Mouse (Mus musculus): ENCODE results near the gene Micu1. TPM values are rescaled to one million over a fixed set of nuclear protein-coding genes. Genes with fewer than 3 reads are reported as not detected.
A peak's percentile ranks its signal among the peaks of the same experiment; 100 is the strongest.

Micu1 gene
- polyA plus RNA-seq, 1 experiment from 2014 or later: 65.0 TPM

- Histone ChIP-seq H3K9me3 (ENCODE audit: control insufficient read depth, low read length) (no peaks in the 10 kb centered on the region; the same call in 1 of the 2 replicates), H3K4me3 (ENCODE audit: low read depth, low read length) (no peak overlapping the region), H3K27me3 (ENCODE audit: control insufficient read depth, insufficient read depth, low read length) (no peaks in the 10 kb centered on the region)
Observed at GRCm38 (mm10) chr10:59825137-59825812, 123.0 kb downstream of the Micu1 start.

DNA sequence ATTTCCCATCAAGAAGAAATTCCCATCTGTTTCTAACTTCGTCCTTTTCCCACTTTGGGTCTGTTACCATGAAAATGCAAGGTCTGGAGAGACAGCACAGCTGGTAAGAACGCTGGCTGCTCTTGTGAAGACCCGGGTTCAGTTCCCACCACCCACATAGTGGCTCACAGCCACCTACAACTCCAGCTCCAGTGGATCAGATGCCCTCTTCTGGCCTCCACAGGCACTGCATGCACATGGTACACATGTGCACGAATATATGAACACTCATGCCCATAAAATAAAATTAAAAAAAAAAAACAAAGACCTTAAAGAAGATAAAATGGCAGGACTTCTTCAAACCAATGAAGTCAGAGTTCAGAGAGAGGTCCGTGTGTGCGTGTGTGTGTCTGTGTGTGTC lies 127.6 kb downstream of the Micu1 start:
- H3K4me3 ChIP-seq (ENCODE audit: low read depth, low read length): no peak overlapping the region
- no peaks in the 10 kb centered on the region for H3K27me3 ChIP-seq (ENCODE audit: control insufficient read depth, insufficient read depth, low read length)
- ATAC-seq (replicated peaks; ENCODE audit: low FRiP score) (no peak), DNase-seq (ENCODE audit: low spot score) (peak; percentile 39)
- H3K4me1 ChIP-seq (replicated peaks; ENCODE audit: control insufficient read depth, insufficient read depth, low read length): no peaks in the 10 kb centered on the region
- no peak overlapping the region for H3K9ac ChIP-seq (ENCODE audit: low read length)
- WGBS: 92% methylated on average over 6 of the region's 6 CpGs
- no peak overlapping the region for H3K4me2 ChIP-seq (ENCODE audit: low read depth, low read length, severe bottlenecking)
- no peaks in the 10 kb centered on the region; the same call in 1 of the 2 replicates for H3K9me3 ChIP-seq (ENCODE audit: control insufficient read depth, low read length)
- peaks cover 4% of the 10 kb centered on the region; the same call in 1 of the 2 replicates for H3K36me3 ChIP-seq (ENCODE audit: control insufficient read depth, insufficient read depth, low read length)
- H3K27ac ChIP-seq (ENCODE audit: low read depth, low read length): no peak overlapping the region

More at GRCm38 (mm10) chr10:59825137-59825812, 123.0 kb downstream of the Micu1 start:
- H3K27ac ChIP-seq (ENCODE audit: low read depth, low read length): no peak overlapping the region
- H3K4me1 ChIP-seq (replicated peaks; ENCODE audit: control insufficient read depth, insufficient read depth, low read length): no peaks in the 10 kb centered on the region
- ATAC-seq (replicated peaks; ENCODE audit: low FRiP score) (no peak), DNase-seq (ENCODE audit: low spot score) (no peak)
- 87% methylated on average over 16 of the region's 16 CpGs for WGBS
- H3K4me2 ChIP-seq (ENCODE audit: low read depth, low read length, severe bottlenecking): no peak overlapping the region
- H3K9ac ChIP-seq (ENCODE audit: low read length): no peak overlapping the region
- H3K36me3 ChIP-seq (ENCODE audit: control insufficient read depth, insufficient read depth, low read length): peaks cover 4% of the 10 kb centered on the region; the same call in 1 of the 2 replicates

DNA sequence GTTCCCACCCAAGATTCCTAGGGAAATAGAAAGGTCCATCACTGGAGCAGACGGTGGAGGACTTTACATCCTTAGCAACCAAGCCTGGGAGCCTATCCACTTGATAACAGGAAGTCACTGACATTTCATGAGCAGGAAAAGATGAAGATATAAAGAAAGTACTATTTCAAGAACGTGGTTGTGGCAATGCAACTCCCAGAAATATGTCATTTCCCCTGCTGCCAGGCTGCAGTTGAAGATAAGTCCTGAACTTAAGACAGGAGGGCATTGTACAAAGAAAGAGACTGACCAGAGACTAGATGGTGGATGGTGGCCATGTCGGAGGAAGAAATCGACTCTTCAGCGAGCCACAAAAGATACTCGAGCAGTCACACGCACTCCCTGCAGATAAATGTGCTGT lies 129.7 kb downstream of the Micu1 start:
- Histone ChIP-seq H3K4me1 (replicated peaks; ENCODE audit: control insufficient read depth, insufficient read depth, low read length) (no peaks in the 10 kb centered on the region), H3K4me3 (ENCODE audit: low read depth, low read length) (no peak overlapping the region), H3K4me2 (ENCODE audit: low read depth, low read length, severe bottlenecking) (no peak overlapping the region), H3K27me3 (ENCODE audit: control insufficient read depth, insufficient read depth, low read length) (no peaks in the 10 kb centered on the region), H3K36me3 (ENCODE audit: control insufficient read depth, insufficient read depth, low read length) (peaks cover 4% of the 10 kb centered on the region; the same call in 1 of the 2 replicates), H3K27ac (ENCODE audit: low read depth, low read length) (no peak overlapping the region), H3K9me3 (ENCODE audit: control insufficient read depth, low read length) (no peaks in the 10 kb centered on the region; the same call in 1 of the 2 replicates), H3K9ac (ENCODE audit: low read length) (no peak overlapping the region)
- WGBS: 89% methylated on average over 7 of the region's 7 CpGs
- no peak for ATAC-seq (replicated peaks; ENCODE audit: low FRiP score)
- DNase-seq (ENCODE audit: low spot score): no peak

DNA sequence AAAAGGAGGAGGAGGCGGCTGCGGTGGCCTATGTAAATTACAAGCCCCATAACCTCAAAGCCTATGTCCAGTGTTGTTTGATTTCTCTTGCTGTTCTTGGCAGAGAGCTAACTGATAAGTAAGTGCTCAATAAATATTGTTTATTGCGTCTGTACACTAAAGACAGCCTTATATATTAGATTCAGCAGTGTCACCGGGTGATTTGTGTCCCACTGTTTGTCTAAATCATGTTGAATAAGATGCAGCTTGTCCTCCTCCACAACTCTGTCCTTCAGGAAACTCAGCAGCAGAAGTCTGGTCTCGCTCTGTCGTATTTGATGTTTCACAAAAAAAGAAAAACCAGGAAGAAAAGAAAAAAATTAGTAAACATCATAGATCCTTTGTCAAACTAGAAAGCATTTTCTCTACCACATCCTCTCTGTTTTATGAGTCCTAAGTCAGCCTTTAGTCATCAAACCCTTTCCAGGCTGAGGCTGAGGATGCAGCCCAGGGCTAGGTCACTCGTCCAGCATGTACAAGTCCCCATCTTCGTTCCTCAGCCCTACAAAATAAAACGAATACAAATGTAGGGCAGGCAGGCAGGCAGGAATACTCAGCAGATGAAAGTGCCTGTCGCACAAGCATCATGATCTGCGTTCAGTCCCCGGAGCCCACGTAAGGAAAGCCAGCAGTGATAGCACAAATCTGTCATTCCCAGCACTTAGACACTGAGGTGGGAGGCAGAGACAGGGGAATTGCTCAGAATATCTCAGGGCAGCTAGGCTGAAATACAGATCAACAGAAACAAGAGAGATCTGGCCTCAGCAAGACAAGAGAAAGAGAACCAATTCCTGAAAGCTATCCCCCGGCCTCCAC lies 133.3 kb downstream of the Micu1 start:
- no peaks in the 10 kb centered on the region for H3K27me3 ChIP-seq (ENCODE audit: control insufficient read depth, insufficient read depth, low read length)
- no peak overlapping the region for H3K4me3 ChIP-seq (ENCODE audit: low read depth, low read length)
- H3K4me2 ChIP-seq (ENCODE audit: low read depth, low read length, severe bottlenecking): no peak overlapping the region
- DNase-seq (ENCODE audit: low spot score) (no peak), ATAC-seq (replicated peaks; ENCODE audit: low FRiP score) (no peak)
- H3K4me1 ChIP-seq (replicated peaks; ENCODE audit: control insufficient read depth, insufficient read depth, low read length): no peaks in the 10 kb centered on the region
- H3K9ac ChIP-seq (ENCODE audit: low read length): no peak overlapping the region
- no peak overlapping the region for H3K27ac ChIP-seq (ENCODE audit: low read depth, low read length)
- H3K9me3 ChIP-seq (ENCODE audit: control insufficient read depth, low read length): no peaks in the 10 kb centered on the region
- H3K36me3 ChIP-seq (ENCODE audit: control insufficient read depth, insufficient read depth, low read length): no peaks in the 10 kb centered on the region
- 93% methylated on average over 14 of the region's 14 CpGs for WGBS

GRCm38 (mm10) chr10:59837490-59837889 lies 135.2 kb downstream of the Micu1 start:
- Histone ChIP-seq H3K27ac (ENCODE audit: low read depth, low read length) (no peak overlapping the region), H3K4me1 (replicated peaks; ENCODE audit: control insufficient read depth, insufficient read depth, low read length) (no peaks in the 10 kb centered on the region), H3K4me3 (ENCODE audit: low read depth, low read length) (no peak overlapping the region), H3K27me3 (ENCODE audit: control insufficient read depth, insufficient read depth, low read length) (no peaks in the 10 kb centered on the region), H3K9me3 (ENCODE audit: control insufficient read depth, low read length) (no peaks in the 10 kb centered on the region), H3K9ac (ENCODE audit: low read length) (no peak overlapping the region), H3K4me2 (ENCODE audit: low read depth, low read length, severe bottlenecking) (no peak overlapping the region), H3K36me3 (ENCODE audit: control insufficient read depth, insufficient read depth, low read length) (no peaks in the 10 kb centered on the region)
- DNase-seq (ENCODE audit: low spot score) (no peak), ATAC-seq (replicated peaks; ENCODE audit: low FRiP score) (no peak)
- 95% methylated on average over 5 of the region's 5 CpGs for WGBS

DNA sequence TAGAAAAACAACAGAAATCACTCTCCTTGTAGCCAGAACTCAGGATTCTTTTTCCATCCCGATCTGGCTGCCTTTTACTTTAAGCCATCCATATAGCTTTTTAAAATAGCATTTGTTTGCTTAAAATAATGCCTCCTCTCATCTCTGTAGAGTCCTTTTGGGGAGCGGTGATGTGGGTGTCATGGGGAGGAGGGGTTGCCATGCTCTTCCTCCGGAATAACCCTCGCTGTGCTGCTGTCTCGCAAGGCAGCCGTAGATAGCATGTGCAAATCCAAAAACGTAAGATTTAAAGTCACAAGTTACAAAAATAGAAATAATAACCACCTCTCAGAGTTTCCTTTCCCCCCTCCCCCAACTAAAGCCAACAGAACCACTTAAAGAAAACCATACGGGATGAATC lies 139.2 kb downstream of the Micu1 start:
- ATAC-seq (replicated peaks; ENCODE audit: low FRiP score) (no peak), DNase-seq (ENCODE audit: low spot score) (no peak)

GRCm38 (mm10) chr10:59843125-59843524 lies 140.8 kb downstream of the Micu1 start:
- H3K36me3 ChIP-seq (ENCODE audit: control insufficient read depth, insufficient read depth, low read length): no peaks in the 10 kb centered on the region
- H3K27me3 ChIP-seq (ENCODE audit: control insufficient read depth, insufficient read depth, low read length): no peaks in the 10 kb centered on the region
- H3K4me3 ChIP-seq (ENCODE audit: low read depth, low read length): no peak overlapping the region
- H3K4me2 ChIP-seq (ENCODE audit: low read depth, low read length, severe bottlenecking): no peak overlapping the region
- 50% methylated on average over 5 of the region's 5 CpGs for WGBS
- ATAC-seq (replicated peaks; ENCODE audit: low FRiP score) (no peak), DNase-seq (ENCODE audit: low spot score) (no peak)
- no peak overlapping the region for H3K9ac ChIP-seq (ENCODE audit: low read length)
- H3K9me3 ChIP-seq (ENCODE audit: control insufficient read depth, low read length): no peaks in the 10 kb centered on the region
- no peak overlapping the region for H3K27ac ChIP-seq (ENCODE audit: low read depth, low read length)
- H3K4me1 ChIP-seq (replicated peaks; ENCODE audit: control insufficient read depth, insufficient read depth, low read length): no peaks in the 10 kb centered on the region

More for the DNA sequence above, 139.2 kb downstream of the Micu1 start:
- no peaks in the 10 kb centered on the region for H3K27me3 ChIP-seq (ENCODE audit: control insufficient read depth, insufficient read depth, low read length)
- no peaks in the 10 kb centered on the region for H3K4me1 ChIP-seq (replicated peaks; ENCODE audit: control insufficient read depth, insufficient read depth, low read length)
- H3K36me3 ChIP-seq (ENCODE audit: control insufficient read depth, insufficient read depth, low read length): no peaks in the 10 kb centered on the region
- WGBS: 93% methylated on average over 8 of the region's 8 CpGs
- H3K9ac ChIP-seq (ENCODE audit: low read length): no peak overlapping the region
- H3K4me2 ChIP-seq (ENCODE audit: low read depth, low read length, severe bottlenecking): no peak overlapping the region
- H3K9me3 ChIP-seq (ENCODE audit: control insufficient read depth, low read length): no peaks in the 10 kb centered on the region
- H3K27ac ChIP-seq (ENCODE audit: low read depth, low read length): no peak overlapping the region
- no peak overlapping the region for H3K4me3 ChIP-seq (ENCODE audit: low read depth, low read length)

DNA sequence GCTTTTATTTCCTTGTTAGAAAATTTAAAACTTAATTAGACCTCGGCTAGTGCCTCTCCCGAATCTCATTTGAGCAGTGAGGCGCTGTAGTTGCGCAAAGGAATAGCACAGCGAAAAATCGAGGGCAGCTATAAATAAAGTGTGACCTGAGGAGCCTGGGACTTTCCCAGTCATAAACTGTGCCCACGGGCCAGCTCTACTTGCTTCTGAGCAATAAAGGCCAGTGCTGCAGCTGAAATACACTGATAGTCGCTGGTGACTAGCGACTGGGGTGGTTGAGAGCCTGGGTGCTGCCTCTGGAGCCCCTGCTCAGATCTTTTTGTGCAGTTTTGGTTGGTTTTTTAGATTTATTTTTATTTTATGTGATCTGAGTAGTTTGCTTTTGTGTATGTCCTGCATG lies 142.4 kb downstream of the Micu1 start:
- 86% methylated on average over 9 of the region's 9 CpGs for WGBS
- Histone ChIP-seq H3K4me1 (replicated peaks; ENCODE audit: control insufficient read depth, insufficient read depth, low read length) (no peaks in the 10 kb centered on the region), H3K4me2 (ENCODE audit: low read depth, low read length, severe bottlenecking) (no peak overlapping the region), H3K27me3 (ENCODE audit: control insufficient read depth, insufficient read depth, low read length) (no peaks in the 10 kb centered on the region), H3K9me3 (ENCODE audit: control insufficient read depth, low read length) (no peaks in the 10 kb centered on the region), H3K27ac (ENCODE audit: low read depth, low read length) (no peak overlapping the region), H3K9ac (ENCODE audit: low read length) (no peak overlapping the region), H3K4me3 (ENCODE audit: low read depth, low read length) (no peak overlapping the region), H3K36me3 (ENCODE audit: control insufficient read depth, insufficient read depth, low read length) (no peaks in the 10 kb centered on the region)
- no peak for ATAC-seq (replicated peaks; ENCODE audit: low FRiP score)
- DNase-seq (ENCODE audit: low spot score): no peak

All from forebrain, embryonic 11.5 days (tissue).